Mouse (Mus musculus): ENCODE data around the gene D630045J12Rik. TPM values are rescaled to one million over a fixed set of nuclear protein-coding genes. Genes with fewer than 3 reads are reported as not detected.

The D630045J12Rik gene
- polyA plus RNA-seq, 1 experiment from 2014 or later: 11.7 TPM

- no peaks in the 10 kb centered on the region for H3K27me3 ChIP-seq
- H3K9me3 ChIP-seq: no peaks in the 10 kb centered on the region
- 90% methylated on average over 10 of the region's 10 CpGs for WGBS
- no peak for ATAC-seq (ENCODE audit: low FRiP score, low read depth)
- H3K36me3 ChIP-seq: peaks cover 71% of the 10 kb centered on the region
- no peaks in the 10 kb centered on the region for H3K4me1 ChIP-seq
- no peak overlapping the region for H3K27ac ChIP-seq (replicated peaks)
- H3K4me2 ChIP-seq (replicated peaks): no peak overlapping the region
- H3K9ac ChIP-seq (replicated peaks): no peak overlapping the region
- no peak overlapping the region for H3K4me3 ChIP-seq
These were observed 105.2 kb downstream of the D630045J12Rik start for GRCm38 (mm10) chr6:38148626-38149025.

- Histone ChIP-seq H3K4me2 (replicated peaks) (no peak overlapping the region), H3K27ac (replicated peaks) (no peak overlapping the region), H3K9ac (replicated peaks) (no peak overlapping the region), H3K36me3 (peaks cover 71% of the 10 kb centered on the region), H3K9me3 (no peaks in the 10 kb centered on the region), H3K27me3 (no peaks in the 10 kb centered on the region), H3K4me3 (no peak overlapping the region), H3K4me1 (no peaks in the 10 kb centered on the region)
- no peak for ATAC-seq (ENCODE audit: low FRiP score, low read depth)
- WGBS: 90% methylated on average over 5 of the region's 5 CpGs
These were observed 106.5 kb downstream of the D630045J12Rik start for GRCm38 (mm10) chr6:38147301-38147700.

- no peak overlapping the region for H3K27ac ChIP-seq (replicated peaks)
- H3K4me3 ChIP-seq: no peak overlapping the region
- ATAC-seq (ENCODE audit: low FRiP score, low read depth): no peak
- H3K4me2 ChIP-seq (replicated peaks): no peak overlapping the region
- no peaks in the 10 kb centered on the region for H3K27me3 ChIP-seq
- H3K9me3 ChIP-seq: no peaks in the 10 kb centered on the region
- WGBS: 62% methylated on average over 8 of the region's 8 CpGs
- no peak overlapping the region for H3K9ac ChIP-seq (replicated peaks)
- no peaks in the 10 kb centered on the region for H3K4me1 ChIP-seq
- H3K36me3 ChIP-seq: peaks cover 75% of the 10 kb centered on the region
These were observed 108.2 kb downstream of the D630045J12Rik start for GRCm38 (mm10) chr6:38145463-38146065.

DNA sequence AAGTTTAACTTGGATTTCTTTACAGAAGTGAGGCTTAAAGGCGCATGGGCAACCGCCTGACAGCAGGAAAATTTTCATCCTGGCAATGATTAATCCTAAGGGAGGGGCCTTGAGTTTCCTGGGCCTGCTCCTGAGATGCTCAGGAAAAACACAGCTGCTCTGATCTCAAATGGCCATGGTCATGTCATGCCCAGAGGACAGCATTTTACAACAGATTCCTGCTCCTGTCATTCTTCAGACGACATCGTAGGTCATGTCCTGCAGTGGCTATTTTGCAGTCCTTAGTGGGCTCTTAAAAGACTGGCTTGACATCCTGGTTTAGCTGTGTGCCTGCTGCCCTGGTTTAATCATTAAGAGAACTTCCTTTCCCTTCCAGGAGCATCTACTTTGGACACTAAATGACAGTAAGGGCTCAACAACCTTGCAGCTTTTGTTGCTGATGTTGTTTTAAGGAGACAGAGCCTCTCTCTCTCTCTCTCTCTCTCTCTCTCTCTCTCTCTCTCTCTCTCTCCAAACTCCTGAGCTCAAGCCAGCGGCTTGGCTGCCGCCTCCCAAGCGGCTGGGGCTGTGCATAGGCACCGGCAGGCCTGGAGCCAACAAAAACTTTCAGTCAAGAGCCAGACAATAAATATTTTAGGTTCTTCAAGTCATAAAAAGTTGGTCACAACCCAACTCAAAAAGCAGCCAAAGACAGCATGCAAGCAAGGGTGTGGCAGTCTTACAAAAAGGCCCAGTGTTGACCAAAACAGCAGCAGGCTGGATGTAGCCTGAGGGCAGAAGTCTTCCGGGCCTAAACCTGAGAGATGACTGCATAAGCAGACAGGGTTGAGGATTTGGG, 109.4 kb downstream of the D630045J12Rik start:
- ATAC-seq (ENCODE audit: low FRiP score, low read depth): no peak
- Histone ChIP-seq H3K36me3 (peaks cover 78% of the 10 kb centered on the region), H3K27me3 (no peaks in the 10 kb centered on the region), H3K9ac (replicated peaks) (no peak overlapping the region), H3K27ac (replicated peaks) (no peak overlapping the region), H3K4me3 (no peak overlapping the region), H3K4me2 (replicated peaks) (no peak overlapping the region), H3K4me1 (no peaks in the 10 kb centered on the region), H3K9me3 (no peaks in the 10 kb centered on the region)
- WGBS: 73% methylated on average over 9 of the region's 9 CpGs

DNA sequence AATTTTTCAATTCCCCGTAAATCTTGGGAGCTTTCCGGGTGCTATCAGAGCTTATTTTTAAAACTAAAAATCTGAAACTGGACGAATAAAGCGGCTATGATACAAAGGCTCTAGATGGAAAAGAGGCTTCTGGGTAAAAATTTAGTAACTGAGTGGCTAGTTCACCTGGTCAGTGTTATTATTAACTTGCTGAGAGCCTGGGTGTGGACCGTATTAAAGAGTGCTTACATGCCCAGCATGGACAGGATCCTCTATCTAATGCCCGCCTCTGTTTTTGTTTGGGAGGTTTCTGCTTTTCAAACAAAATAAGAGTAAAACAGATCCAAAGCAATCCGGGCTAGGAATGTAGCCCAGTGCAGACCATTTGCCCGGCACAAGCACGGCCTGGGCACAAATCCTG, 113.4 kb downstream of the D630045J12Rik start:
- Histone ChIP-seq H3K4me1 (no peaks in the 10 kb centered on the region), H3K9ac (replicated peaks) (no peak overlapping the region), H3K27me3 (no peaks in the 10 kb centered on the region), H3K9me3 (no peaks in the 10 kb centered on the region), H3K36me3 (peaks cover 73% of the 10 kb centered on the region), H3K4me3 (no peak overlapping the region), H3K27ac (replicated peaks) (no peak overlapping the region), H3K4me2 (replicated peaks) (no peak overlapping the region)
- no peak for ATAC-seq (ENCODE audit: low FRiP score, low read depth)
- 95% methylated on average over 9 of the region's 9 CpGs for WGBS

- ATAC-seq (ENCODE audit: low FRiP score, low read depth): no peak
- peaks cover 69% of the 10 kb centered on the region for H3K36me3 ChIP-seq
- no peak overlapping the region for H3K4me3 ChIP-seq
- no peak overlapping the region for H3K4me2 ChIP-seq (replicated peaks)
- H3K4me1 ChIP-seq: no peaks in the 10 kb centered on the region
- WGBS: 86% methylated on average over 3 of the region's 3 CpGs
- H3K9ac ChIP-seq (replicated peaks): no peak overlapping the region
- H3K27me3 ChIP-seq: no peaks in the 10 kb centered on the region
- H3K9me3 ChIP-seq: no peaks in the 10 kb centered on the region
- H3K27ac ChIP-seq (replicated peaks): no peak overlapping the region
These were observed 114.7 kb downstream of the D630045J12Rik start for GRCm38 (mm10) chr6:38139086-38139485.

DNA sequence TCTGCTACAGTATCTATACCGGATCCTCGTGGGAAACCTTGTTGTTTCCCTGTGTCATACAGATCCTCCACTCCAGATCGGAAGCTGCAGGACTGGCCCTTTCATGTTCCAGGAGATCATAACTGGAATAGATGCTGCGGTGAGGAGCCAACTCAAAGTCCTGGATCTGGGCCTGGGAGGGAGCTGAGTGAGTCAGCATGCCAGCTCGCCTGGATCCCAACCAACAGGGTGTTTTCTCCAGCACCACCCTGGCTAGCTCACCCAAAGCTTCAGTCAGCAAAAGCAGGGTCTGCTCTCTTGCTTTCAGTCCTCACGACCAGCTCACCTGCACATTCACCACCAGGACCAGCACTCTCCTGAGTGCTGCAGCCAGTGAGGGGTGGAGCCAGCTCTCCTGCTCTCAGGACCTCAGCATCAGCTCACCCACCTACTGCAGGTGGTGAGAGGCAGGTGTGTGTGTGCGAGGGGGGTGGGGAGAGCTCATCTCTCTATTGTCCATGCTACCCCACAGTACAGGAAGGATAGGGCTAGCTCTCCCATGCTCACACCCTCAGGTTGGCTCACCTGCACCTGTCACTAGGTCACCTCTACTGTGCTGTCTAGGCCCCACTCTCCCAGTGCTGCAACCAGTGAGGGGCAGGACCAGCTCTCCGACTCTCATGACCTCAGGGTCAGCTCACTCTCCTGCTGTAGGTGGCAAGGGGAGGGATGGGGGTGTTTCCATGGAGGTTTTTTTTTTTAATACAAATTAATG, 118.8 kb downstream of the D630045J12Rik start:
- no peak overlapping the region for H3K9ac ChIP-seq (replicated peaks)
- H3K4me3 ChIP-seq: no peak overlapping the region
- 93% methylated on average over 8 of the region's 8 CpGs for WGBS
- no peaks in the 10 kb centered on the region for H3K27me3 ChIP-seq
- H3K9me3 ChIP-seq: no peaks in the 10 kb centered on the region
- H3K4me2 ChIP-seq (replicated peaks): no peak overlapping the region
- H3K27ac ChIP-seq (replicated peaks): no peak overlapping the region
- no peak for ATAC-seq (ENCODE audit: low FRiP score, low read depth)
- H3K36me3 ChIP-seq: peaks cover 65% of the 10 kb centered on the region
- H3K4me1 ChIP-seq: no peaks in the 10 kb centered on the region

- no peak overlapping the region for H3K9ac ChIP-seq (replicated peaks)
- no peaks in the 10 kb centered on the region for H3K9me3 ChIP-seq
- H3K27me3 ChIP-seq: no peaks in the 10 kb centered on the region
- 89% methylated on average over 4 of the region's 4 CpGs for WGBS
- peaks cover 67% of the 10 kb centered on the region for H3K36me3 ChIP-seq
- H3K4me3 ChIP-seq: no peak overlapping the region
- no peak overlapping the region for H3K27ac ChIP-seq (replicated peaks)
- no peaks in the 10 kb centered on the region for H3K4me1 ChIP-seq
- H3K4me2 ChIP-seq (replicated peaks): no peak overlapping the region
- ATAC-seq (ENCODE audit: low FRiP score, low read depth): no peak
These were observed 122.0 kb downstream of the D630045J12Rik start for GRCm38 (mm10) chr6:38131801-38132231.

DNA sequence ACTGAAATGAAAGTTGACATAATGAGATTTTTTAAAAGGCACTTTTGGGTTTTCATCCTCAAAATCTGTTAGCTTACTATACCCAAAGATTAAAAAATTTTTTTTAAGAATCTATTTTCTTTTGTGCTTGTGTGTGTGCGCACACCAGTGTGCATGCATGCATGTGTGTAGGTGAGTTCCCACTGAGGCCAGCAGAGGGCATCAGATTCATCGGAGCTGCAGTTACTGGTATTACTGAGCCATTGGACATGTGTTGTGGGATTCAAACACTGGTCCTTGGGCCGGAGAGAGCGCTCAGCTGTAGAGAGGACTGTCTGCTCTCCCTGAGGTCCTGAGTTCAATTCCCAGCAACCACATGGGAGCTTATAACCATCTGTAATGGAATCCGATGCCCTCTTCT, 123.9 kb downstream of the D630045J12Rik start:
- Histone ChIP-seq H3K4me1 (no peaks in the 10 kb centered on the region), H3K4me2 (replicated peaks) (no peak overlapping the region), H3K9ac (replicated peaks) (no peak overlapping the region), H3K27ac (replicated peaks) (no peak overlapping the region), H3K27me3 (no peaks in the 10 kb centered on the region), H3K36me3 (peaks cover 62% of the 10 kb centered on the region), H3K9me3 (no peaks in the 10 kb centered on the region), H3K4me3 (no peak overlapping the region)
- ATAC-seq (ENCODE audit: low FRiP score, low read depth): no peak
- 97% methylated on average over 5 of the region's 5 CpGs for WGBS

GRCm38 (mm10) chr6:38128115-38128514, 125.7 kb downstream of the D630045J12Rik start:
- 94% methylated on average over 14 of the region's 14 CpGs for WGBS
- Histone ChIP-seq H3K27me3 (no peaks in the 10 kb centered on the region), H3K9ac (replicated peaks) (no peak overlapping the region), H3K4me3 (no peak overlapping the region), H3K36me3 (peaks cover 68% of the 10 kb centered on the region), H3K4me2 (replicated peaks) (no peak overlapping the region), H3K9me3 (no peaks in the 10 kb centered on the region), H3K4me1 (no peaks in the 10 kb centered on the region), H3K27ac (replicated peaks) (no peak overlapping the region)
- no peak for ATAC-seq (ENCODE audit: low FRiP score, low read depth)

GRCm38 (mm10) chr6:38125462-38125861, 128.3 kb downstream of the D630045J12Rik start:
- 96% methylated on average over 3 of the region's 3 CpGs for WGBS
- no peak overlapping the region for H3K4me3 ChIP-seq
- ATAC-seq (ENCODE audit: low FRiP score, low read depth): no peak
- H3K27ac ChIP-seq (replicated peaks): no peak overlapping the region
- peaks cover 55% of the 10 kb centered on the region for H3K36me3 ChIP-seq
- H3K4me1 ChIP-seq: no peaks in the 10 kb centered on the region
- H3K27me3 ChIP-seq: no peaks in the 10 kb centered on the region
- H3K4me2 ChIP-seq (replicated peaks): no peak overlapping the region
- H3K9ac ChIP-seq (replicated peaks): no peak overlapping the region
- no peaks in the 10 kb centered on the region for H3K9me3 ChIP-seq

DNA sequence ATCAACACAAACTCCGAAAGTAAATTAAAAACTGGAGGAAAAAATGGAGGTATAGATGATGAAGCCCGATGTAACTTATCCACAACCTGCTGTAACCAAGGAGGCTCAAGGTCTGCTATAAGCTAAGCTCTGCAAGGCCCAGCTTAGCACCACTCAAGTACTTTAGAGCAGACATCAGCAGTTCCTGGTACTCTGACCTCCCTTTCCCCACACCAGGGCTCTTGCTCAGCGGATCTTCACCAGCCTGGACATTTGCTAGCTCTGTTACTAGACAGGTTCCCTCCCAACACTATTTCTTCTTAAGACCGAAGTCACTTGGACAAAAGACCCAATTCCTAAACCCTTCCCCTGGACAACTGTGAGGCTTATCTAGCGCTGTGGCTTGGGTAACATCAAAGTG, 128.9 kb downstream of the D630045J12Rik start:
- Histone ChIP-seq H3K4me3 (no peak overlapping the region), H3K9ac (replicated peaks) (no peak overlapping the region), H3K27ac (replicated peaks) (no peak overlapping the region), H3K4me2 (replicated peaks) (no peak overlapping the region), H3K9me3 (no peaks in the 10 kb centered on the region), H3K36me3 (peaks cover 49% of the 10 kb centered on the region), H3K27me3 (no peaks in the 10 kb centered on the region), H3K4me1 (no peaks in the 10 kb centered on the region)
- ATAC-seq (ENCODE audit: low FRiP score, low read depth): no peak
- WGBS: 95% methylated on average over 5 of the region's 5 CpGs

Data from midbrain, embryonic 12.5 days (tissue).